In the genomic region with DNA sequence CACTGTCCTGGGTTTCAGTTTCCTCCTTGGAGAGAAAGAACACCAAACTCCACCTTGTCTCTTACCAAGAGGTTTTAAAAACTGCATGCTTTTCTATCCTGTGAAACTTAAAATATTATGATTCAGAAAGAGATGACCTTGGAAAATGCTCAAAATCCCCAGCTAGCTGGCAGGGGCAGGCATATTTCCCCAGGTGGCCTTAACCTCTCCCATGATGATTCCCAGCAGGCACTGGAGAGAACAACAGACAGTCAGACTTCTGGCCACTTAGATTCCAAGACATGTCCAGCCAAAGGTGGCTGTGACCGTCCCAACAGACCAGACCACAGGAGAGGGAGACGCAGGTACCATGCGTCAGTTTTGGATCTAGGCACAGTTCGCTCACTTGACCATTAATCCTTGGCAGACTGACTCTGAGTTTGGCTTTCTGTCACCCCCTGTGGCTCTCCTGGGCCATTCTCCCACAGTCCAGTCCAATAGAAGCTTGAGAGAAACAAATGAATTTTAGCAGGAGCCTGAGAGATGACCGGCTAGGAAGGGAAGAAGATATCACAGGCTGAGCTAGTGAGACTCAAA, we compare ENCODE assay signal across 20 mouse cellular contexts.
A peak's percentile ranks its signal among the peaks of the same experiment; 100 is the strongest.
DNase-seq lines count a peak whose midpoint lies in the region; ATAC-seq and TF ChIP-seq lines count a peak whose summit lies in the region.
"Had no signal": no experiment of that assay in that cellular context is flagged by ENCODE, and none has a peak within 500 bp of the region (broad histone marks: within the 10 kb centered on the region; RNA-seq: fewer than 3 reads in every experiment).

No protein-coding gene starts in this region.

- H3K4me1 ChIP-seq in lung, embryonic 16.5 days (replicated peaks; ENCODE audit: control insufficient read depth, insufficient read depth, low read length) = peaks cover 38% of the 10 kb centered on the region
- peaks cover 32% of the 10 kb centered on the region for H3K4me1 ChIP-seq in lung, postnatal 0 days (ENCODE audit: insufficient read depth, low read depth, low read length)
- peaks cover 37% of the 10 kb centered on the region for H3K4me1 ChIP-seq in stomach, embryonic 16.5 days (ENCODE audit: control insufficient read depth, insufficient read depth, low read length)

- H3K27ac ChIP-seq in lung, embryonic 16.5 days (ENCODE audit: low read length) = peak overlapping the region; percentile 1; the same call in 1 of the 2 replicates
- H3K27ac ChIP-seq in lung, postnatal 0 days (ENCODE audit: low read length) = no peak overlapping the region
- peak overlapping the region; percentile 4; the same call in 1 of the 2 replicates for H3K27ac ChIP-seq in stomach, embryonic 16.5 days (ENCODE audit: low read length)
- H3K27ac ChIP-seq: heart, embryonic 10.5 days; hindbrain, embryonic 14.5 days; left cerebral cortex, adult 2 months; midbrain, embryonic 13.5 days; stomach, embryonic 15.5 days had no signal

- no peaks in the 10 kb centered on the region; the same call in 1 of the 2 replicates for H3K36me3 ChIP-seq in lung, embryonic 16.5 days (ENCODE audit: control insufficient read depth, insufficient read depth, low read length)
- H3K36me3 ChIP-seq in lung, postnatal 0 days (ENCODE audit: insufficient read depth, low read length) = 0 out of 2 replicates have a peak, but pooled peaks cover 4% of the 10 kb centered on the region
- H3K36me3 ChIP-seq in stomach, embryonic 16.5 days (ENCODE audit: control insufficient read depth, insufficient read depth, low read length) = peaks cover 2% of the 10 kb centered on the region; the same call in 1 of the 2 replicates
- H3K36me3 ChIP-seq: midbrain, embryonic 13.5 days had no signal

- no peak for TF ChIP-seq CTCF in lung, postnatal 0 days (IDR thresholded peaks at IDR 0.05)

- no peak overlapping the region for H3K4me2 ChIP-seq in lung, embryonic 16.5 days (ENCODE audit: low read depth, low read length)
- H3K4me2 ChIP-seq in lung, postnatal 0 days (replicated peaks; ENCODE audit: low read depth, low read length) = no peak overlapping the region
- H3K4me2 ChIP-seq in stomach, embryonic 16.5 days (ENCODE audit: low read depth, low read length) = no peak overlapping the region
- H3K4me2 ChIP-seq: hindbrain, embryonic 14.5 days; limb, embryonic 12.5 days; midbrain, embryonic 13.5 days; stomach, embryonic 15.5 days had no signal

- no peaks in the 10 kb centered on the region for H3K27me3 ChIP-seq in lung, embryonic 16.5 days (ENCODE audit: control insufficient read depth, insufficient read depth, low read depth, low read length)
- no peaks in the 10 kb centered on the region for H3K27me3 ChIP-seq in lung, postnatal 0 days (replicated peaks; ENCODE audit: insufficient read depth, low read length)
- no peaks in the 10 kb centered on the region for H3K27me3 ChIP-seq in stomach, embryonic 16.5 days (ENCODE audit: control insufficient read depth, insufficient read depth, low read length)
- H3K27me3 ChIP-seq: limb, embryonic 12.5 days; midbrain, embryonic 13.5 days; stomach, embryonic 15.5 days had no signal

- no peak overlapping the region for H3K4me3 ChIP-seq in lung, embryonic 16.5 days (ENCODE audit: low read length)
- no peak overlapping the region for H3K4me3 ChIP-seq in lung, postnatal 0 days (ENCODE audit: low read depth, low read length)
- H3K4me3 ChIP-seq in stomach, embryonic 16.5 days (replicated peaks; ENCODE audit: low read length) = no peak overlapping the region
- H3K4me3 ChIP-seq: heart, embryonic 10.5 days; left cerebral cortex, adult 2 months; limb, embryonic 12.5 days; midbrain, embryonic 13.5 days; stomach, embryonic 15.5 days had no signal

- DNase-seq in adrenal gland, postnatal 14 days = peak; percentile 65
- no peak for DNase-seq in adrenal gland, adult 18-20 months (ENCODE audit: low spot score in 2 of 2)
- no peak for DNase-seq in lung, postnatal 0 days (ENCODE audit: low spot score)
- DNase-seq in cerebellum, postnatal 10 days = peak; percentile 84 to 85
- DNase-seq in lung, postnatal 10 days = no peak
- DNase-seq: heart, postnatal 10 days; lung, postnatal 4 days; right cerebral cortex, adult 18-20 months; spleen, adult 18-20 months; thymus, postnatal 14 days had no signal

- WGBS in lung, embryonic 16.5 days = 88% methylated on average over 5 of the region's 5 CpGs
- 82% methylated on average over 5 of the region's 5 CpGs for WGBS in lung, postnatal 0 days
- WGBS in stomach, embryonic 16.5 days = 82% methylated on average over 5 of the region's 5 CpGs

- no peak for TF ChIP-seq EP300 in lung, postnatal 0 days (IDR thresholded peaks at IDR 0.05)

- peak overlapping the region; percentile 5; the same call in 1 of the 2 replicates for H3K9ac ChIP-seq in lung, embryonic 16.5 days (ENCODE audit: low read length)
- no peak overlapping the region for H3K9ac ChIP-seq in lung, postnatal 0 days (replicated peaks; ENCODE audit: low read depth)
- H3K9ac ChIP-seq in stomach, embryonic 16.5 days (ENCODE audit: low read length) = no peak overlapping the region
- H3K9ac ChIP-seq: hindbrain, embryonic 14.5 days; limb, embryonic 12.5 days; midbrain, embryonic 13.5 days; stomach, embryonic 15.5 days had no signal

- H3K9me3 ChIP-seq in lung, embryonic 16.5 days (ENCODE audit: control insufficient read depth, low read length) = no peaks in the 10 kb centered on the region
- H3K9me3 ChIP-seq in lung, postnatal 0 days (ENCODE audit: low read length) = no peaks in the 10 kb centered on the region
- no peaks in the 10 kb centered on the region for H3K9me3 ChIP-seq in stomach, embryonic 16.5 days (replicated peaks; ENCODE audit: control insufficient read depth, low read length)
- H3K9me3 ChIP-seq: heart, embryonic 10.5 days; limb, embryonic 12.5 days; midbrain, embryonic 13.5 days; stomach, embryonic 15.5 days had no signal

- ATAC-seq in lung, embryonic 16.5 days (ENCODE audit: low read depth) = no peak
- ATAC-seq in lung, postnatal 0 days = no peak
- no peak for ATAC-seq in stomach, embryonic 16.5 days (ENCODE audit: insufficient read depth, low FRiP score)
- ATAC-seq in monocyte, adult 5-6 weeks (replicated peaks; ENCODE audit: insufficient number of reproducible peaks, low FRiP score, low TSS enrichment, poor library complexity, severe bottlenecking) = no peak
- ATAC-seq: intestine, embryonic 16.5 days; midbrain, embryonic 13.5 days had no signal

Comparison
In these comparisons a context has a peak if more than half of its experiments do, and no peak if none do; other contexts are left out.
1. DNase-seq: peak in adrenal gland, postnatal 14 days (single experiment) and cerebellum, postnatal 10 days (2 of 2); none in adrenal gland, adult 18-20 months (0 of 2), lung, postnatal 0 days (single experiment) and lung, postnatal 10 days (single experiment).